17 mouse cellular contexts compared by ENCODE assay signal in genomic region chr15:3587879-3588278, GRCm38 (mm10). TPM values are rescaled to one million over a fixed set of nuclear protein-coding genes. Genes with fewer than 3 reads are reported as not detected.
"Had no signal": no experiment of that assay in that cellular context is flagged by ENCODE, and none has a peak within 500 bp of the region (broad histone marks: within the 10 kb centered on the region; RNA-seq: fewer than 3 reads in every experiment).

No protein-coding gene starts in this region.

- H3K4me3 ChIP-seq: kidney, embryonic 15.5 days; left cerebral cortex, adult 2 months; liver, embryonic 13.5 days; midbrain, embryonic 12.5 days; midbrain, embryonic 15.5 days had no signal

- H3K9ac ChIP-seq: kidney, embryonic 15.5 days; liver, embryonic 13.5 days; midbrain, embryonic 12.5 days; midbrain, embryonic 15.5 days had no signal

- H3K27me3 ChIP-seq: kidney, embryonic 15.5 days; midbrain, embryonic 12.5 days; midbrain, embryonic 15.5 days had no signal

- H3K27ac ChIP-seq: kidney, embryonic 15.5 days; left cerebral cortex, adult 2 months; liver, embryonic 13.5 days; midbrain, embryonic 12.5 days; midbrain, embryonic 15.5 days; stomach, postnatal 0 days had no signal

- DNase-seq: kidney, adult 2 months; kidney, postnatal 10 days; kidney, postnatal 36 days; layer of hippocampus, postnatal 36 days; liver, embryonic 13.5 days; lung, adult 2 months; lung, postnatal 14 days; lung, postnatal 4 days; thymus, adult 2 months; thymus, postnatal 14 days; thymus, postnatal 4 days had no signal

- H3K4me1 ChIP-seq: liver, embryonic 13.5 days; midbrain, embryonic 12.5 days; midbrain, embryonic 15.5 days had no signal

- ATAC-seq: midbrain, embryonic 15.5 days had no signal

- H3K36me3 ChIP-seq: kidney, embryonic 15.5 days; liver, embryonic 13.5 days; midbrain, embryonic 12.5 days; midbrain, embryonic 15.5 days had no signal

- H3K4me2 ChIP-seq: kidney, embryonic 15.5 days; liver, embryonic 13.5 days; midbrain, embryonic 12.5 days; midbrain, embryonic 15.5 days had no signal

- H3K9me3 ChIP-seq: kidney, embryonic 15.5 days; liver, embryonic 13.5 days; midbrain, embryonic 12.5 days; midbrain, embryonic 15.5 days had no signal

RNA-seq across cellular contexts. Expression of gene Ghr, which starts 4.6 kb away (rescaled TPM):
- total RNA-seq: monocyte, adult 5-6 weeks had no signal
